Mouse (Mus musculus) midbrain, embryonic 16.5 days (tissue): Measurements from ENCODE around the gene Mrrf. TPM values are rescaled to one million over a fixed set of nuclear protein-coding genes. Genes with fewer than 3 reads are reported as not detected.
A peak's percentile ranks its signal among the peaks of the same experiment; 100 is the strongest.
"Not testable (repeated sequence)": the region's sequence is repeated elsewhere in the genome, so short reads cannot be mapped to it uniquely, and the experiment has no call there.

Experiments
- ATAC-seq: fragments of 200-750 bp; cut with Nextera tagmentation; 2 replicates; pipeline ENCODE4 v1.8.0; 2017; ENCODE audit warnings: moderate TSS enrichment
- H3K27ac ChIP-seq: fragments of 300-500 bp; sonication (generic); 2 replicates; pipeline ENCODE4 v1.5.1; 2014; ENCODE audit warnings: mild to moderate bottlenecking, low read length, mixed read lengths
- H3K27me3 ChIP-seq: fragments of 300-500 bp; sonication (generic); 2 replicates; pipeline ENCODE4 v1.6.1; 2014; ENCODE audit warnings: low read depth, low read length, mixed read lengths; ENCODE audit not compliant: control insufficient read depth, insufficient read depth
- H3K36me3 ChIP-seq: fragments of 300-500 bp; sonication (generic); 2 replicates; pipeline ENCODE4 v1.6.1; 2014; ENCODE audit warnings: mild to moderate bottlenecking, low read length, moderate library complexity, mixed read lengths; ENCODE audit not compliant: control insufficient read depth, insufficient read depth
- H3K4me1 ChIP-seq: fragments of 300-500 bp; sonication (generic); 2 replicates; pipeline ENCODE4 v1.6.1; 2014; ENCODE audit warnings: mild to moderate bottlenecking, low read length, mixed read lengths; ENCODE audit not compliant: control insufficient read depth, insufficient read depth
- H3K4me2 ChIP-seq: fragments of 300-500 bp; sonication (generic); 2 replicates; pipeline ENCODE4 v1.6.1; 2014; ENCODE audit warnings: mild to moderate bottlenecking, low read length, mixed read lengths
- H3K4me3 ChIP-seq: fragments of 300-500 bp; sonication (generic); 2 replicates; pipeline ENCODE4 v1.5.1; 2014; ENCODE audit warnings: low read depth, mild to moderate bottlenecking, low read length, moderate library complexity, mixed read lengths
- H3K9ac ChIP-seq: fragments of 300-500 bp; sonication (generic); 2 replicates; pipeline ENCODE4 v1.6.1; 2014; ENCODE audit warnings: low read depth, low read length, mixed read lengths
- H3K9me3 ChIP-seq: fragments of 300-500 bp; sonication (generic); replicated peaks from 2 replicates; pipeline ENCODE4 v1.6.1; 2014; ENCODE audit warnings: mild to moderate bottlenecking, low read length, mixed read lengths; ENCODE audit not compliant: control insufficient read depth, poor library complexity, severe bottlenecking
- WGBS: fragments of 180-500 bp; shearing (Covaris S2); extraction: QIAGEN DNeasy Blood & Tissue Kit; methylation state at CpG from one replicate; pipeline ENCODE4 v1.1.7; 2014; 5-methylcytosine and 5-hydroxymethylcytosine counted together
- polyA plus RNA-seq: library from polyadenylated mRNA; unstranded; fragments of >200 nt; fragmentation: Nextera tagmentation; extraction: Ambion mirVana; gene quantifications from 2 replicates; pipeline ENCODE4 v1.2.1, GENCODE M21; 2015

Mrrf gene
- polyA plus RNA-seq, 1 experiment from 2014 or later = 24.7 TPM

DNA sequence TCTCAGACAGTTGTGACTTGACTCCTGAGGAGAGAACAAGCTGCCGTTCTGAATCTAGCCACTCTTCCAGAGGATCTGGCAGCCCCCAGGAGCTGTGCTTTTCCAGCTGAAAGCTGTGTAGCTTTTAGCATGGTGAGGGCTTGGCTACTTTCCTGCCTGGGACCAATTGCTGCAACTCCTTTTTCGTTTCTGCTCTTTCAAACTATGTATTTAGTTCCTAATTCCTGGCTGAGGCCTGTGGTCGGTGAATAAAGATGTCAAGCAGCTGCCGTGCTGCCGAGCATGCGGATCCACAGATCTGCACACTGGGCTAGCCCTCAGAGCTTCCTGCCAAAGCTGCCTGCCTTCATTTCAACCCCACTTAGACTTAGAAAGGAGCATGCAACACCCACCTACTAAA lies 48.7 kb downstream of the Mrrf start:
- WGBS = 61% methylated on average over 6 of the region's 6 CpGs
- H3K4me1 ChIP-seq = no peaks in the 10 kb centered on the region
- no peak overlapping the region for H3K4me3 ChIP-seq
- no peak overlapping the region for H3K9ac ChIP-seq
- H3K36me3 ChIP-seq = no peaks in the 10 kb centered on the region
- H3K27me3 ChIP-seq = no peaks in the 10 kb centered on the region
- H3K9me3 ChIP-seq = no peaks in the 10 kb centered on the region
- H3K4me2 ChIP-seq = no peak overlapping the region
- no peak overlapping the region for H3K27ac ChIP-seq
- ATAC-seq = no peak

DNA sequence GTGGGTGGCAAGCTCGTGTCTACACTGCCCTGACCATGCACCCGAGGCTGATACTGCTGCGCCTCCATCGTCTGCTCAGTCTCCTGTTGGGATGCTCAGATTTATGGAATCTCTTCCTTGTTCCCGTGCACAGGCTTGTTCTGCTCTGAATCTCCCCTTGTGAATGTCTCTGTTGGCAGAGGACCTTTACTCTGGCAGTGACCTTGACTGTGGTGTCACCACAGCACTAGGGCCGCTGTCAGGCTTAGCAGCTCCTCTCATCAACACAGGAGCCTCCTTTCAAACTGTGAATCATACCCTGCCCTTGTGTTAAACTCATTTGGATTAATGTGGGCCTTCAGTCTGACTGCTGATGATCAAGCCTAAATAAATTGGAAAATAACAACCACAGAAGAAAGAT lies 53.0 kb downstream of the Mrrf start:
- H3K27ac ChIP-seq, H3K9ac ChIP-seq, H3K9me3 ChIP-seq, H3K4me3 ChIP-seq, H3K4me2 ChIP-seq, H3K27me3 ChIP-seq, H3K4me1 ChIP-seq, ATAC-seq, H3K36me3 ChIP-seq: not testable (repeated sequence)
- 81% methylated on average over 6 of the region's 6 CpGs for WGBS

DNA sequence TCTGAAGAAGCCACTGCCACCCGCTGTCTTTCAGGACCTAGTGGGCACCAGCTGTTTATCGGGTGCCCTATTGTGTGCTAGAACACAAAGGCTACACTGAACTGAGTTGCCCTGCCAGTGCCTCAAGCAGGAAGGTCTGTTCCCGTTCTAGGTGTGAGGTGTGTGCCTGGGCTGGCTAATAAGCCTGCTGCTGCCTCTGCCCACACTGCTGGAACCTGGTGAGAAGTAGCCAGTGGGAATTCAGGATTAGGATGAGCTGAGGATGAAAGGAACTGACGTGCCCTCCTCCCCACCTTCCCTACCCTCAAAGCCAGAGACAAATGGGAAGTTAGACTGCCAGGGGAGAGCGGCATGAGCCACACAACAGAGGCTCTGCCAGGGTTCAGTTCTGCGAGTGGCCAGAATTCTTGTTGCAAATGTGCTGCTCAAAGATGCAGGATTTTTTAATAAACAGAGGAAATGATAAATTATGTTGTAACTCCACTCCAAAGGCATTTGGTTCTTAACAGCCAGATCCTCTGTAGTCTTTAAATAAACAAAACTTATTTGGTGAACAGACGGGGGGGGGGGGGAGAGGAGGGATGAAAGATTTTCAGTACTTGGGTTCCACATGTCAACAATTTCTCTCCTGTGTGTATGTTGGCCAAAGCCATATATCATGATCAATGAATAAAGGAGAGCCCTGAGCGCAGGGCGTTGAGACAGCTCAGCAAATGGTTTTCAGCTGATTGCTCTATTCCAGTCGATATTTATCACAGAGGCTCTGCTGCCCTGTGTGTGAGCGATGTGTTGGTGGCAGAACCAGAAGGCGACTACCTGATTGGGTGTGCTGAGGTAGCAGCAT lies 55.1 kb downstream of the Mrrf start:
- Histone ChIP-seq H3K36me3 (no peaks in the 10 kb centered on the region), H3K9ac (no peak overlapping the region), H3K27ac (no peak overlapping the region), H3K27me3 (no peaks in the 10 kb centered on the region), H3K4me1 (no peaks in the 10 kb centered on the region), H3K4me2 (no peak overlapping the region), H3K4me3 (no peak overlapping the region), H3K9me3 (no peaks in the 10 kb centered on the region)
- 56% methylated on average over 12 of the region's 12 CpGs for WGBS
- no peak for ATAC-seq

DNA sequence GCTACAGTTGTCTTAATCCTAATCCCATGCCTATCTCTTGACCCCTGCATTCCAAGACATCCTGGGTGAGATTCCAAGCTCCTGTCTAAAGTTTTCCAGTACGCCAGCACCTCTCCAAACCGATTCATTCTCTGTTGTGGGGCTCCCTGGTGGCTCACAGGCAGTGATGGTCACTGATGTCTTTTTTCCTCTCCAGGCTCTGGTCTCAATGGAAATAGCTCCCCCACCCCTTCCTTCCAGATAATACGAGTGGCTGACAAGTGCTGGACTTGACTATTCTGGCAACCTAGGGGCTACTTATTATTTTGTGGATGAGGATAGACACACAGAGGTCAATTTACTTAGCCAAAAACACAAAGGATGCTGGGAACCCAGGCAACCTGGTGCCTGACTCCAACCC lies 60.8 kb downstream of the Mrrf start:
- ATAC-seq = no peak
- Histone ChIP-seq H3K9ac (no peak overlapping the region), H3K36me3 (no peaks in the 10 kb centered on the region), H3K27ac (no peak overlapping the region), H3K4me3 (no peak overlapping the region), H3K27me3 (peaks cover 8% of the 10 kb centered on the region), H3K4me1 (peaks cover 12% of the 10 kb centered on the region), H3K9me3 (no peaks in the 10 kb centered on the region), H3K4me2 (no peak overlapping the region)
- 48% methylated on average over 3 of the region's 3 CpGs for WGBS

DNA sequence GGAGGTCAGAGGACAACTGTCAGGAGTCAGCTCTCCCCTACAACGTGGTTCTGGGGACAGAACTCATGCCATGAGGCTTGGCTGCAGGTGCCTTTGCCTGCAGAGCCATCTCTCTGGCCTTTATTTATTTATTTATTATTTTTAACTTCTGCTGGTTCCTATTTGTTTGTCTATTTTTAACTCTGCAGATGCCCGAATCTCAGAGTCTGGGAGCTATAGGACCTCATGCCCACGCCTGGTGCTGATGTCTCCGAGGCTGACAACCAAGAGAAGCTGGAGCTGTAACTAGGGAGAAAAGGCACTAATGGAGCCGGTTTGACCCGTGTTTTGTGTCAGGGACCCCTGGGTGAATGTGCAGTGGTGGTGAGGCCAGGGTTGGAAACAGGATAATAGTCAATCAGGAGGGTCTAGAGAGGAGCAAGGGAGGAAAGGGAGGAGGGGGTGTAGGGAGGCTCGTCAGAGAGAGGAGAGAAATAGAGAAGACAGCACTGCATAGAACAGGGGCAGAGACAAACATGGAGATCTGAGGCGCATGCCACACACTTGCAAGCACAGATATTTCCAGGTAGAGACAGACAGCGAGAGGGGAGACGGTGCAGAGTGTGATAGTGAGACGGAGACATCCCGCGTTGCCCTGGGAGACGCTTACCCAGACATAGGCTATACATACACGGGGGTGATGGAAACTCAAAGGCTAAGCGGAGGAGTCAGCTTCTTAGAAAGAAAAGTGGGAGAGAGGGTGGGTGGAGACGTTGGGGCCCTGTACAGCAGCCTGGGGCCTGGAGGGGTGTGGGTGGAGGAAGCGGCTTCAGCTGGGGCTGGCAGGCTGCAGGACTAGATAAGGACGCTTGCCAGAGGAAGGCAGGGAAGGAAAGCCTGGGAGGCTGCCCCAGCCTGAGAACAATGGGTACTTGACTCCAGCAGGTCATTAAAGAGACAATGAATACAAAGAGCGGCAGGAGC lies 62.0 kb downstream of the Mrrf start:
- Histone ChIP-seq H3K4me3 (no peak overlapping the region), H3K9me3 (no peaks in the 10 kb centered on the region), H3K36me3 (no peaks in the 10 kb centered on the region), H3K27me3 (peaks cover 8% of the 10 kb centered on the region), H3K27ac (peak overlapping the region; percentile 36), H3K9ac (peak overlapping the region; percentile 35; the same call in 1 of the 2 replicates), H3K4me2 (peak overlapping the region; percentile 41), H3K4me1 (peaks cover 19% of the 10 kb centered on the region)
- whole genome bisulfite sequencing = 12% methylated on average over 20 of the region's 20 CpGs
- ATAC-seq = peak; percentile 78

DNA sequence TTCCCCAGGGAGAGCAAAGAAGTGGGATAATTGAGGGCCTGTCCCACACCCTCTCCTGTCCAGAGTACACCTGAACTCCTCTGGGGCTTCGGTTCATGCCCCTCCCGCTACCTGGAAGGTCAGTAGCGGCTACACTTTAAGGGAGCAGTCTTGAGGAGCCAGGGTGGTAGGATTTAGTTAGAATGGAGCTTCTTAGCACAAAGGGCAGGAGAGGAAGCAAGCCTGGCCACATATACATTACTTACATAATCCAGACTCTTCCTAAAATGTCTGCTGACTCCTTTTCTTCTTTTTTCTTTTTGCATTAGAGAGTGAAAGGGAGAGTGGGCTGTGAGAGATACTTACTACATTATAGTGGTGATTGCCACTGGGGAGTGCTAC lies 62.7 kb downstream of the Mrrf start:
- H3K9ac ChIP-seq = peak overlapping the region; percentile 35; the same call in 1 of the 2 replicates
- H3K27me3 ChIP-seq = peaks cover 8% of the 10 kb centered on the region
- H3K36me3 ChIP-seq = no peaks in the 10 kb centered on the region
- H3K9me3 ChIP-seq = no peaks in the 10 kb centered on the region
- WGBS = 14% methylated on average over 3 of the region's 3 CpGs
- no peak overlapping the region for H3K4me2 ChIP-seq
- ATAC-seq = no peak; the same call in 1 of the 2 replicates
- no peak overlapping the region for H3K4me3 ChIP-seq
- peaks cover 24% of the 10 kb centered on the region for H3K4me1 ChIP-seq
- no peak overlapping the region for H3K27ac ChIP-seq

DNA sequence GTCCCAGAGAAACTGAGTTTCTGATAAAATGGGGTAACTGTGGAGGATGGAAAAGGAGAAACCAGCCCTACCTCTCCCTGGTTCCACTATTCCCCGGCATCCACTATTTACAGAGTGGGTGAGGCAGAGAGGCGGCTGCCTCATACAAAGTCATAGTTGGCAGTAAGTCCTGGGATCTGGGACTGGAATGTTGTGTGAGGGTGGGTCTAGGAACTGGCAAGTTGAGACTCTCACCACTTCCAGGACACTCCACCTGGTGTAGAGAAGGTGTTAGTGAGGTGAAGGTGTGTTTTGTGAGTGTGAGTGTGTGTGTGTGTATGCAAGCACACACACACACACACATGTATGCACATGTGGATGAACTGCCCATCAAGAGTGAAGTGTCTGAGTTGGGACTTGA lies 64.6 kb downstream of the Mrrf start:
- Histone ChIP-seq H3K4me3 (no peak overlapping the region), H3K9ac (no peak overlapping the region), H3K36me3 (no peaks in the 10 kb centered on the region), H3K4me2 (no peak overlapping the region), H3K27me3 (peaks cover 10% of the 10 kb centered on the region), H3K4me1 (peaks cover 28% of the 10 kb centered on the region), H3K9me3 (no peaks in the 10 kb centered on the region), H3K27ac (no peak overlapping the region)
- 90% methylated on average over 2 of the region's 2 CpGs for WGBS
- no peak for ATAC-seq

DNA sequence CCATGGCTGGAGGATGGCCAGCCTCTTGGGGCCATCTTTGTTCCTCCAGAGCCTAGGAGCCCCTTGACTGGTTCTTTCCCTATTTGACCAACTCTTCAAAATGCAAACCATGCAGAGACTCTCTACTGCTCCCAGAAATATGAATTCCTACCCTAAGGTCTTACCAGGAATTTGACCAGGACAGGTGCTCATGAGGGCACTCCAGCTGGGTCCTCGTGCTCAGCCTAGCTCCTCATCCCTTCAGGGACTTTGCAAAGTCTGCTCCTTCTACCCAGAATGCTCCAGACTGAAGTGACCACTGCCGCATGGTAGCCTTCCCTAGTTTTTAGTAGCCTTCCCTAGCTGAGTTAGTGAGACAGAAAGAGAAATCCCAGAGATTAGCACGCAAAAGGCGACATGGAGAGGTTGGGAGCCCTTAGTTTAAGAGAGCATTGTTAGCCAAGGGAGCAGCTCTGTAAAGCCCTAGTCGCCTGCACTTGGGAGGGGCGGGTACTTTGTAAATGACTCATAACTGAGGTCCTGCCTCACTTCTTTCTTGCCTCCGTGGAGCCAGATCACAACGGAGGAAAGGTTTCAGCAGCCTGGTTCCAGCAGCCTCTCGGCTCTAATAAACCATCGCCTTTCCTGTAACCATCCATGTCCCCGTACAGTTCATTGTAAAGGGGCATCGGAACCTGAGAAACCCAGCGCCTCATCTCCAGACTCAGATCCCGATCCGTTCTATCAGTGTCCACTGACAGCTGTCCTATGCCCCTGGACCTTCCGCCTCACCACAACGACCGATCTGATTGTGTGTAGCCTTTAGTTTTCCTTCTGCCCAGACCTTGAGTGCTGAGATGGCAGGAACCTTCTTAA lies 65.8 kb downstream of the Mrrf start:
- H3K27me3 ChIP-seq = peaks cover 10% of the 10 kb centered on the region
- peak overlapping the region; percentile 39 for H3K27ac ChIP-seq
- peak overlapping the region; percentile 47 for H3K9ac ChIP-seq
- H3K9me3 ChIP-seq = no peaks in the 10 kb centered on the region
- ATAC-seq = no peak
- H3K4me2 ChIP-seq = peak overlapping the region; percentile 68
- H3K4me3 ChIP-seq = peak overlapping the region; percentile 33
- WGBS = 22% methylated on average over 18 of the region's 18 CpGs
- peaks cover 28% of the 10 kb centered on the region for H3K4me1 ChIP-seq
- no peaks in the 10 kb centered on the region for H3K36me3 ChIP-seq
